Comparison of ENCODE assay signal across 31 mouse cellular contexts in the genomic region with DNA sequence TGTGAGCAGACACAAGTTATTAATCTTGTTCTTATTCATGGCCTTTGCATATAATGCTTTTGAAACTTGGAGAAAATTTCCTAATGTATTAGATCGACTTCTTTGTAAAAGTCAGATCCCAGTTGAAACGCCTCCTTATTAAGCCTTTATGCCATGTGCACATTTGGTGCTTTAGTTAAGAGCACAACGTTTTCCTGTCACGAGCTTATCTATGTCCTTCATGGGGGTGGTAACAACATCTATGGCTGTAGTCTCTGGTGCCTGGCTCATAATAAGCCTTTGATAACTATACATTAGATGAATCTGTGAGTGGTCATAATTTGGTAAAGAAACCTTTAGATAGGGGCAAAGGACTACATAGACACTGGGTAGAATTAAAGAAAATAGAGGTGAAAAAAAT. TPM values are rescaled to one million over a fixed set of nuclear protein-coding genes. Genes with fewer than 3 reads are reported as not detected.
DNase-seq lines count a peak whose midpoint lies in the region; ATAC-seq and TF ChIP-seq lines count a peak whose summit lies in the region.
"Had no signal": no experiment of that assay in that cellular context is flagged by ENCODE, and none has a peak within 500 bp of the region (broad histone marks: within the 10 kb centered on the region; RNA-seq: fewer than 3 reads in every experiment).

No protein-coding gene starts in this region.

- ATAC-seq in liver, embryonic 11.5 days (replicated peaks; ENCODE audit: low FRiP score): peak; percentile 57; the same call in 1 of the 2 replicates
- no peak for ATAC-seq in liver, postnatal 0 days
- ATAC-seq in megakaryocyte progenitor cell, adult 5-6 weeks (replicated peaks; ENCODE audit: poor library complexity): peak; percentile 84
- no peak for ATAC-seq in forebrain, embryonic 13.5 days
- ATAC-seq: activated CD4-positive, CD25-positive, alpha-beta regulatory T cell, adult 4 months; forebrain, embryonic 14.5 days; forebrain, postnatal 0 days; hindbrain, embryonic 16.5 days had no signal

- no peaks in the 10 kb centered on the region for H3K36me3 ChIP-seq in liver, embryonic 11.5 days (ENCODE audit: control insufficient read depth, insufficient read depth, low read length)
- no peaks in the 10 kb centered on the region for H3K36me3 ChIP-seq in liver, postnatal 0 days (replicated peaks; ENCODE audit: insufficient read depth, low read length)
- no peaks in the 10 kb centered on the region for H3K36me3 ChIP-seq in forebrain, embryonic 13.5 days (ENCODE audit: poor library complexity, severe bottlenecking)
- H3K36me3 ChIP-seq: forebrain, embryonic 10.5 days; heart, embryonic 12.5 days; heart, embryonic 15.5 days; hindbrain, embryonic 10.5 days; hindbrain, embryonic 13.5 days had no signal

- WGBS in liver, embryonic 11.5 days: 53% methylated on average over 4 of the region's 4 CpGs
- 51% methylated on average over 4 of the region's 4 CpGs for WGBS in liver, postnatal 0 days (ENCODE audit: insufficient replicate concordance)
- 85% methylated on average over 4 of the region's 4 CpGs for WGBS in forebrain, embryonic 13.5 days

- no peak for TF ChIP-seq CTCF in liver, postnatal 0 days (IDR thresholded peaks at IDR 0.05; ENCODE audit: low read depth)

- H3K9me3 ChIP-seq in liver, embryonic 11.5 days (ENCODE audit: control insufficient read depth, low read length): no peaks in the 10 kb centered on the region
- no peaks in the 10 kb centered on the region for H3K9me3 ChIP-seq in liver, postnatal 0 days (ENCODE audit: low read length)
- no peaks in the 10 kb centered on the region; the same call in 1 of the 2 replicates for H3K9me3 ChIP-seq in forebrain, embryonic 13.5 days (replicated peaks)
- H3K9me3 ChIP-seq: forebrain, embryonic 10.5 days; heart, embryonic 15.5 days; hindbrain, embryonic 10.5 days; hindbrain, embryonic 13.5 days had no signal

- DNase-seq in liver, embryonic 11.5 days (ENCODE audit: low spot score): no peak
- DNase-seq in liver, postnatal 0 days: no peak
- peak; percentile 14 for DNase-seq in MEL-GATA-1-ER (ENCODE audit: extremely low read depth, low read depth)
- no peak for DNase-seq in thymus, postnatal 4 days
- DNase-seq: adrenal gland, adult 8-10 months; adrenal gland, postnatal 25 days; cerebellum, adult 18-20 months; cerebellum, adult 9-10 months; cerebellum, postnatal 14 days; forebrain, postnatal 0 days; gastrocnemius, postnatal 25 days; heart, adult 18-20 months; heart, postnatal 10 days; heart, postnatal 36 days had no signal

- no peak for TF ChIP-seq EP300 in liver, postnatal 0 days (IDR thresholded peaks at IDR 0.05; ENCODE audit: low read depth)

- no peak overlapping the region for H3K4me3 ChIP-seq in liver, embryonic 11.5 days (ENCODE audit: low read depth, low read length)
- H3K4me3 ChIP-seq in liver, postnatal 0 days (ENCODE audit: low read depth, low read length): no peak overlapping the region
- no peak overlapping the region for H3K4me3 ChIP-seq in forebrain, embryonic 13.5 days
- H3K4me3 ChIP-seq: forebrain, embryonic 10.5 days; heart, embryonic 12.5 days; heart, embryonic 15.5 days; hindbrain, embryonic 10.5 days; hindbrain, embryonic 13.5 days had no signal

- H3K4me2 ChIP-seq in liver, embryonic 11.5 days: no peak overlapping the region
- no peak overlapping the region for H3K4me2 ChIP-seq in liver, postnatal 0 days (ENCODE audit: low read depth, low read length)
- no peak overlapping the region for H3K4me2 ChIP-seq in forebrain, embryonic 13.5 days
- H3K4me2 ChIP-seq: heart, embryonic 12.5 days; heart, embryonic 15.5 days; hindbrain, embryonic 13.5 days had no signal

- H3K27me3 ChIP-seq in liver, embryonic 11.5 days (replicated peaks; ENCODE audit: control insufficient read depth, insufficient read depth, low read length): no peaks in the 10 kb centered on the region
- no peaks in the 10 kb centered on the region for H3K27me3 ChIP-seq in liver, postnatal 0 days (ENCODE audit: insufficient read depth, low read length)
- no peaks in the 10 kb centered on the region for H3K27me3 ChIP-seq in forebrain, embryonic 13.5 days
- H3K27me3 ChIP-seq: heart, embryonic 12.5 days; heart, embryonic 15.5 days; hindbrain, embryonic 13.5 days had no signal

- H3K4me1 ChIP-seq in liver, embryonic 11.5 days (replicated peaks; ENCODE audit: control insufficient read depth, insufficient read depth, low read length): no peaks in the 10 kb centered on the region
- peaks cover 3% of the 10 kb centered on the region; the same call in 1 of the 2 replicates for H3K4me1 ChIP-seq in liver, postnatal 0 days (ENCODE audit: insufficient read depth)
- H3K4me1 ChIP-seq in forebrain, embryonic 13.5 days: no peaks in the 10 kb centered on the region
- H3K4me1 ChIP-seq: forebrain, embryonic 10.5 days; heart, embryonic 12.5 days; heart, embryonic 15.5 days; hindbrain, embryonic 10.5 days; hindbrain, embryonic 13.5 days had no signal

- no peak overlapping the region for H3K27ac ChIP-seq in liver, embryonic 11.5 days (ENCODE audit: low read depth, low read length)
- no peak overlapping the region for H3K27ac ChIP-seq in liver, postnatal 0 days (ENCODE audit: low read depth)
- H3K27ac ChIP-seq in forebrain, embryonic 13.5 days: no peak overlapping the region
- H3K27ac ChIP-seq: forebrain, embryonic 10.5 days; heart, embryonic 15.5 days; hindbrain, embryonic 10.5 days; hindbrain, embryonic 13.5 days had no signal

- H3K9ac ChIP-seq in liver, embryonic 11.5 days (ENCODE audit: low read depth, low read length): no peak overlapping the region
- no peak overlapping the region for H3K9ac ChIP-seq in liver, postnatal 0 days (replicated peaks)
- H3K9ac ChIP-seq in forebrain, embryonic 13.5 days: no peak overlapping the region
- H3K9ac ChIP-seq: forebrain, postnatal 0 days; heart, embryonic 12.5 days; heart, embryonic 15.5 days; hindbrain, embryonic 13.5 days had no signal

RNA-seq across cellular contexts. Expression of a gene that starts 36.8 kb away (rescaled TPM):
- polyA plus RNA-seq in liver, embryonic 11.5 days (2014; fragmentation: Nextera tagmentation; extraction: Ambion mirVana): not detected in 2 replicates
- polyA plus RNA-seq in liver, postnatal 0 days (2015; fragmentation: Nextera tagmentation; extraction: Ambion mirVana): not detected in 2 replicates
- not detected in 2 replicates for total RNA-seq in megakaryocyte progenitor cell, adult 5-6 weeks (2015)
- total RNA-seq in megakaryocyte progenitor cell, adult 5-6 weeks (2017): not detected in 2 replicates
- not detected in 2 replicates for polyA plus RNA-seq in forebrain, embryonic 13.5 days (2015; fragmentation: Nextera tagmentation; extraction: Ambion mirVana)
- total RNA-seq: adrenal gland, adult 8-10 months; adrenal gland, postnatal 25 days; ES-E14; forebrain, postnatal 0 days; gastrocnemius, adult 8-10 months; gastrocnemius, postnatal 25 days; heart, adult 18-20 months; heart, postnatal 10 days; heart, postnatal 36 days had no signal
- polyA plus RNA-seq: activated CD4-positive, CD25-positive, alpha-beta regulatory T cell, adult 4 months; brain, embryonic 14.5 days; embryonic facial prominence, embryonic 11.5 days; embryonic facial prominence, embryonic 14.5 days; forebrain, embryonic 10.5 days; forebrain, embryonic 14.5 days; forebrain, postnatal 0 days; frontal cortex, adult 2 months; gonadal fat pad, adult 2 months; heart, embryonic 12.5 days; heart, embryonic 15.5 days; hindbrain, embryonic 10.5 days; hindbrain, embryonic 13.5 days; hindbrain, embryonic 16.5 days had no signal

RNA-seq across cellular contexts. Expression of a gene that starts 38.9 kb away (rescaled TPM):
- 15.4 and 16.8 TPM in 2 replicates for polyA plus RNA-seq in liver, embryonic 11.5 days (2014; fragmentation: Nextera tagmentation; extraction: Ambion mirVana)
- polyA plus RNA-seq in liver, postnatal 0 days (2015; fragmentation: Nextera tagmentation; extraction: Ambion mirVana): 10.0 and 10.5 TPM in 2 replicates
- total RNA-seq in megakaryocyte progenitor cell, adult 5-6 weeks (2015): 16.8 and 20.3 TPM in 2 replicates
- 5.3 and 6.7 TPM in 2 replicates for total RNA-seq in megakaryocyte progenitor cell, adult 5-6 weeks (2017)
- polyA plus RNA-seq in forebrain, embryonic 13.5 days (2015; fragmentation: Nextera tagmentation; extraction: Ambion mirVana): 4.5 and 5.2 TPM in 2 replicates

RNA-seq across cellular contexts. Expression of a gene that starts 59.8 kb away (rescaled TPM):
- polyA plus RNA-seq in liver, embryonic 11.5 days (2014; fragmentation: Nextera tagmentation; extraction: Ambion mirVana): 23.5 TPM in 2 replicates
- 10.3 and 11.4 TPM in 2 replicates for polyA plus RNA-seq in liver, postnatal 0 days (2015; fragmentation: Nextera tagmentation; extraction: Ambion mirVana)
- total RNA-seq in megakaryocyte progenitor cell, adult 5-6 weeks (2015): 18.6 and 22.6 TPM in 2 replicates
- total RNA-seq in megakaryocyte progenitor cell, adult 5-6 weeks (2017): 68.1 and 71.4 TPM in 2 replicates
- polyA plus RNA-seq in forebrain, embryonic 13.5 days (2015; fragmentation: Nextera tagmentation; extraction: Ambion mirVana): 9.8 and 10.9 TPM in 2 replicates

Comparison
In these comparisons a context has a peak if more than half of its experiments do, and no peak if none do; other contexts are left out.
1. ATAC-seq: peak in liver, embryonic 11.5 days (single experiment) and megakaryocyte progenitor cell, adult 5-6 weeks (single experiment); none in liver, postnatal 0 days (single experiment) and forebrain, embryonic 13.5 days (single experiment).